Mouse (Mus musculus) small intestine, adult 2 months (tissue): ENCODE data around the gene Gm37240.

Experiments
- CTCF ChIP-seq: fragments of 200-500 bp; IDR thresholded peaks from 2 replicates; pipeline ENCODE4 v1.5.1; 2012; ENCODE audit warnings: low read depth, mild to moderate bottlenecking, control low read depth, inconsistent platforms, low read length, moderate library complexity, mixed read lengths; ENCODE audit not compliant: insufficient replicate concordance, insufficient read length; ENCODE audit errors: extremely low read depth
- POLR2A ChIP-seq: fragments of 200-500 bp; IDR thresholded peaks from 2 replicates; pipeline ENCODE4 v1.6.1; 2012; ENCODE audit warnings: low read depth, mild to moderate bottlenecking, control low read depth, inconsistent platforms, low read length, moderate library complexity

DNA sequence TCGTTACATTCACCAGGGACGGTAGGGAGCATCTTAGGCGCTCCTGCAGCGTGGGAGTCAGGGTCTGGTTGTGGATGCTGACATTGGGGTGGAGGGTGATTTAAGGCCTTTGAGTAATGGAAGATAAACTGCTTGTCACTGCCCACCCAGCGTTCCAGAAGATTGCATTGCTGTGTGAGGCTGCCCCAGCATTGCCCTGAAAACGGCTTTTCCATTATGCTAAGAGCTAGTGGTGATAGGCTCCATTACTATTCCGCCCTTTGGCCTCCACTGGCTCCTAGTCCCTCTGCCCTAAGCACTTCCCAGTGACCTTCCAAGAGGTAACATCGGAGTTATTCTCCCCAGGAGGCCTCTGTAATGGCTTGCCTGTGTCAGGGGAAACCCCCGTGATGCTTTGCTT, 683.7 kb downstream of the Gm37240 start:
- TF ChIP-seq POLR2A (no peak), CTCF (no peak)
